Mouse (Mus musculus) kidney, adult 9 months (tissue): ENCODE data around the gene Gapvd1.

ENCODE experiments used
- DNase-seq: peaks from one replicate; pipeline ENCODE4 v3.0.0; 2022

Gene Gapvd1

GRCm38 (mm10) chr2:34632051-34632450, 123.0 kb downstream of the Gapvd1 start:
- no peak for DNase-seq

DNA sequence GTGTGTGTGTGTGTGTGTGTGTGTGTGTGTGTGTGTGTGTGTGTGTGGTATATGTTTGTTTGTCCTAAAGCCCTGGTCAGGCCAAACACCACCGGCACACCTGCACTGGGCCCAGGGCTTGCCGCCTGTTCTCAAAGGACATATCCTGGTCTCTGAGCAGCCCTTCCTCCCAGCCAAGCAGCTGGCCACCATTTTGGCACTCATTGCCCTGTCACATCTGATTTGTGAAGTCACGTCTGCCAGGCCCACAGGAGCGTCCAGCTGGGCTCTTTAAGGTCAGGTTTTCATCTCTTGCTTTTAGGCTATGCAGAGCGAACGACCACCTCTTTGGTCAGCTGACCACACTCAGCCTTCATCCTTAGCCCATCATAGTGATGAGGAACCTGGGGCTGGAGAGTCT, 124.6 kb downstream of the Gapvd1 start:
- DNase-seq, result no peak

GRCm38 (mm10) chr2:34629758-34630157, 125.3 kb downstream of the Gapvd1 start:
- DNase-seq, result no peak

GRCm38 (mm10) chr2:34628903-34629540, 126.0 kb downstream of the Gapvd1 start:
- DNase-seq, result no peak

GRCm38 (mm10) chr2:34627328-34628226, 127.5 kb downstream of the Gapvd1 start:
- DNase-seq, result no peak
